7 mouse cellular contexts compared by ENCODE assay signal in genomic region chr2:155073978-155074765, GRCm38 (mm10). TPM values are rescaled to one million over a fixed set of nuclear protein-coding genes. Genes with fewer than 3 reads are reported as not detected.
A peak's percentile ranks its signal among the peaks of the same experiment; 100 is the strongest.
DNase-seq lines count a peak whose midpoint lies in the region; ATAC-seq and TF ChIP-seq lines count a peak whose summit lies in the region.

Ahcy (minus strand) TSS chr2:155074497.

- peak within 1 kb of the TSS; percentile 78 for H3K9ac ChIP-seq in intestine, postnatal 0 days (ENCODE audit: low read depth, low read length)
- peak within 1 kb of the TSS; percentile 76 for H3K9ac ChIP-seq in midbrain, embryonic 12.5 days (replicated peaks)

- under 1% methylated on average over 56 of the region's 56 CpGs for WGBS in intestine, postnatal 0 days
- under 1% methylated on average over 56 of the region's 56 CpGs for WGBS in midbrain, embryonic 12.5 days
- WGBS in small intestine, adult 2 months, result under 1% methylated on average over 56 of the region's 56 CpGs

- H3K36me3 ChIP-seq in intestine, postnatal 0 days (ENCODE audit: control insufficient read depth, insufficient read depth), result no peaks in the 10 kb centered on the region
- H3K36me3 ChIP-seq in midbrain, embryonic 12.5 days, result no peaks in the 10 kb centered on the region
- H3K36me3 ChIP-seq in small intestine, adult 2 months (ENCODE audit: control insufficient read depth, insufficient read depth, low read length), result no peaks in the 10 kb centered on the region

- H3K4me3 ChIP-seq in intestine, postnatal 0 days (ENCODE audit: low read depth, low read length), result peak within 1 kb of the TSS; percentile 69
- H3K4me3 ChIP-seq in midbrain, embryonic 12.5 days, result peak within 1 kb of the TSS; percentile 70
- H3K4me3 ChIP-seq in small intestine, adult 2 months (ENCODE audit: low read depth, low read length), result peak within 1 kb of the TSS; percentile 88

- DNase-seq in adrenal gland, adult 8-10 months, result peak; percentile 89
- peak; percentile 96 for DNase-seq in embryo, embryonic 9.5 days (ENCODE audit: extremely low spot score)
- no peak for DNase-seq in gonadal fat pad, adult 2 months (ENCODE audit: low read depth)
- peak; percentile 94 for DNase-seq in left cerebral cortex, postnatal 4 days

- peaks cover 9% of the 10 kb centered on the region; the same call in 1 of the 2 replicates for H3K4me1 ChIP-seq in intestine, postnatal 0 days (replicated peaks; ENCODE audit: control insufficient read depth, insufficient read depth, low read length)
- H3K4me1 ChIP-seq in midbrain, embryonic 12.5 days, result peaks cover 23% of the 10 kb centered on the region
- H3K4me1 ChIP-seq in small intestine, adult 2 months (ENCODE audit: control insufficient read depth, insufficient read depth, insufficient read length, low read length), result peaks cover 21% of the 10 kb centered on the region; the same call in 1 of the 2 replicates

- peak; percentile 59; the same call in 1 of the 2 replicates for TF ChIP-seq POLR2A in small intestine, adult 2 months (IDR thresholded peaks at IDR 0.05; ENCODE audit: low read depth, low read length)

- H3K4me2 ChIP-seq in intestine, postnatal 0 days (replicated peaks; ENCODE audit: low read depth), result peak within 1 kb of the TSS; percentile 90
- peak within 1 kb of the TSS; percentile 69 for H3K4me2 ChIP-seq in midbrain, embryonic 12.5 days (replicated peaks)

- peak within 1 kb of the TSS; percentile 82 for H3K27ac ChIP-seq in intestine, postnatal 0 days (ENCODE audit: low read depth, low read length)
- peak within 1 kb of the TSS; percentile 80 for H3K27ac ChIP-seq in midbrain, embryonic 12.5 days (replicated peaks)
- H3K27ac ChIP-seq in small intestine, adult 2 months (ENCODE audit: insufficient read depth, low read depth, low read length), result peak within 1 kb of the TSS; percentile 66

- intact Hi-C loops in left cerebral cortex, postnatal 4 days (cut with DNase I), result no loop called here

- H3K9me3 ChIP-seq in intestine, postnatal 0 days (ENCODE audit: control insufficient read depth), result no peaks in the 10 kb centered on the region
- no peaks in the 10 kb centered on the region for H3K9me3 ChIP-seq in midbrain, embryonic 12.5 days

- H3K27me3 ChIP-seq in intestine, postnatal 0 days (replicated peaks; ENCODE audit: control insufficient read depth, insufficient read depth, low read length), result no peaks in the 10 kb centered on the region
- no peaks in the 10 kb centered on the region; the same call in none of the 2 replicates for H3K27me3 ChIP-seq in midbrain, embryonic 12.5 days
- no peaks in the 10 kb centered on the region for H3K27me3 ChIP-seq in small intestine, adult 2 months (ENCODE audit: control insufficient read depth, insufficient read depth, low read length)

- ATAC-seq in intestine, postnatal 0 days, result peak; percentile 94
- ATAC-seq in midbrain, embryonic 12.5 days (ENCODE audit: low FRiP score, low read depth), result peak; percentile 96

- TF ChIP-seq CTCF in intestine, postnatal 0 days (IDR thresholded peaks at IDR 0.05; ENCODE audit: low read depth), result no peak
- no peak for TF ChIP-seq CTCF in small intestine, adult 2 months (IDR thresholded peaks at IDR 0.05; ENCODE audit: extremely low read depth, insufficient read length, insufficient replicate concordance, low read depth, low read length)

RNA-seq across cellular contexts. Expression of gene Ahcy, which starts in this region (rescaled TPM):
- total RNA-seq in adrenal gland, adult 8-10 months (2022), result 10 to 100 TPM; 33.8 to 39.2 (median 37.7) TPM
- polyA plus RNA-seq in gonadal fat pad, adult 2 months (2012; rRNA removed), result 57.2 and 66.0 TPM in 2 replicates
- 45.7 and 47.9 TPM in 2 replicates for polyA plus RNA-seq in intestine, postnatal 0 days (2015; fragmentation: Nextera tagmentation; extraction: Ambion mirVana)
- 10 to 100 TPM; 22.0 to 23.0 TPM for total RNA-seq in left cerebral cortex, postnatal 4 days (2021)
- 60.1 and 63.4 TPM in 2 replicates for polyA plus RNA-seq in midbrain, embryonic 12.5 days (2016; fragmentation: Nextera tagmentation; extraction: Ambion mirVana)
- polyA plus RNA-seq in small intestine, adult 2 months (2012; rRNA removed), result 76.5 and 98.7 TPM in 2 replicates
